Mouse (Mus musculus): ENCODE measurements at regions not wholly inside any gene's neighbourhood (a gene's known extent, or its start where the extent isn't known, plus 50 kb on each side); places are given as distances from the start of the nearest gene placed in this dataset.

- DNase-seq, result peak; percentile 22
These were observed 63.0 kb upstream of the Rreb1 start for GRCm38 (mm10) chr13:37715058-37715712.

- no peak for DNase-seq
These were observed 62.2 kb upstream of the Rreb1 start for GRCm38 (mm10) chr13:37715770-37716693.

- DNase-seq, result no peak
These were observed 60.4 kb upstream of the Rreb1 start for GRCm38 (mm10) chr13:37717793-37718192.

GRCm38 (mm10) chr13:37718364-37718763 is 59.8 kb upstream of the Rreb1 start:
- DNase-seq, result no peak
